Mouse (Mus musculus) embryonic fibroblast, embryonic 13.5 days (primary cell): ENCODE measurements around the gene Clcn6.

ENCODE experiments used
- CTCF ChIP-seq: IDR thresholded peaks from 2 replicates; pipeline ENCODE4 v1.5.1; 2011; ENCODE audit warnings: mild to moderate bottlenecking, control low read depth, low read length, moderate library complexity, borderline replicate concordance; ENCODE audit not compliant: insufficient read depth
- POLR2A ChIP-seq: IDR thresholded peaks from 2 replicates; pipeline ENCODE4 v1.6.1; 2011; ENCODE audit warnings: low read depth, mild to moderate bottlenecking, control low read depth, low read length, moderate library complexity

DNA sequence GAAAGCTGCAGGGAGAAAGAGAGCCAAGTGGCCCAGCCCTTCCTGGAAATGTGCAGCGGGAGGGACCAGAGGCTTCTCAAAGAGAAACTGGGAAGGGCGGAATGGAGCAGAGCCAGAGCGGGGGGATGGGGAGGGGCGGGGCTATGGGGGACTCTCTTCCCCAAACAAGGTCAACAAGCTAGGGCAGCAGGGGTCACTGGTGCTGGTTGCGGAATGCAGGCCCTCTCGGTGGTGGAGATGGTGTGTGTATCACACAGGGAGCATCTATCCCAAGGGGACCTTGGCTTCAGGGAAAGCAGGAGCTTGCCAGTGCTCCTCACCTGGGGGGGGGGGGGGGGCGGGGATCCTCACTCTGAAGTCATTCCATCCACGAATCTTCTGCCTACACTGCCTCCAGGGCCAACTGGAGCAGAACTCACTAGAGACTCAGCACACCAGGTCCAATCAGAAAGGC lies 45.7 kb upstream of the Clcn6 start:
- no peak for TF ChIP-seq POLR2A
- no peak for TF ChIP-seq CTCF
